Mouse (Mus musculus) cerebellum, adult 11-12 months (tissue): Measurements from ENCODE around the gene Zfp536.

Experiments
- DNase-seq: peaks from one replicate; pipeline ENCODE4 v3.0.0; 2022

The Zfp536 gene

GRCm38 (mm10) chr7:37600318-37600717, 173.1 kb downstream of the Zfp536 start:
- DNase-seq = no peak

GRCm38 (mm10) chr7:37594211-37595030, 179.0 kb downstream of the Zfp536 start:
- DNase-seq = no peak

- no peak for DNase-seq
Measured at GRCm38 (mm10) chr7:37593566-37593965, 179.9 kb downstream of the Zfp536 start.

GRCm38 (mm10) chr7:37586694-37587093, 186.7 kb downstream of the Zfp536 start:
- no peak for DNase-seq

GRCm38 (mm10) chr7:37581262-37581661, 192.2 kb downstream of the Zfp536 start:
- peak; percentile 39 for DNase-seq

GRCm38 (mm10) chr7:37580554-37580953, 192.9 kb downstream of the Zfp536 start:
- DNase-seq = no peak

- peak; percentile 31 for DNase-seq
Measured at GRCm38 (mm10) chr7:37572021-37572420, 201.4 kb downstream of the Zfp536 start.

- DNase-seq = peak; percentile 30
Measured at GRCm38 (mm10) chr7:37568811-37569500, 204.5 kb downstream of the Zfp536 start.

- no peak for DNase-seq
Measured at GRCm38 (mm10) chr7:37568041-37568440, 205.4 kb downstream of the Zfp536 start.

- no peak for DNase-seq
Measured at GRCm38 (mm10) chr7:37566019-37566418, 207.4 kb downstream of the Zfp536 start.

GRCm38 (mm10) chr7:37565371-37565770, 208.1 kb downstream of the Zfp536 start:
- no peak for DNase-seq

- DNase-seq = no peak
Measured at GRCm38 (mm10) chr7:37564644-37565043, 208.8 kb downstream of the Zfp536 start.

- DNase-seq = no peak
Measured at GRCm38 (mm10) chr7:37563831-37564400, 209.5 kb downstream of the Zfp536 start.

GRCm38 (mm10) chr7:37563171-37563574, 210.3 kb downstream of the Zfp536 start:
- peak; percentile 32 for DNase-seq

- peak; percentile 51 for DNase-seq
Measured at GRCm38 (mm10) chr7:37562505-37562904, 210.9 kb downstream of the Zfp536 start.

GRCm38 (mm10) chr7:37560581-37560980, 212.9 kb downstream of the Zfp536 start:
- no peak for DNase-seq

- no peak for DNase-seq
Measured at GRCm38 (mm10) chr7:37559851-37560250, 213.6 kb downstream of the Zfp536 start.

- no peak for DNase-seq
Measured at GRCm38 (mm10) chr7:37559341-37559740, 214.1 kb downstream of the Zfp536 start.

- no peak for DNase-seq
Measured at GRCm38 (mm10) chr7:37556811-37557210, 216.6 kb downstream of the Zfp536 start.

GRCm38 (mm10) chr7:37554405-37554804, 219.0 kb downstream of the Zfp536 start:
- DNase-seq = no peak

GRCm38 (mm10) chr7:37553646-37554045, 219.8 kb downstream of the Zfp536 start:
- DNase-seq = no peak

- no peak for DNase-seq
Measured at GRCm38 (mm10) chr7:37552384-37552783, 221.1 kb downstream of the Zfp536 start.

GRCm38 (mm10) chr7:37548805-37549204, 224.6 kb downstream of the Zfp536 start:
- no peak for DNase-seq

- DNase-seq = no peak
Measured at GRCm38 (mm10) chr7:37544011-37544410, 229.4 kb downstream of the Zfp536 start.
